Mouse (Mus musculus) midbrain, embryonic 13.5 days (tissue): Measurements from ENCODE around the gene Zfp94. TPM values are rescaled to one million over a fixed set of nuclear protein-coding genes. Genes with fewer than 3 reads are reported as not detected.

ENCODE experiments used
- ATAC-seq: fragments of 200-750 bp; cut with Nextera tagmentation; 2 replicates; pipeline ENCODE4 v1.8.0; 2017; ENCODE audit warnings: mild to moderate bottlenecking, moderate TSS enrichment, moderate library complexity
- H3K27ac ChIP-seq: fragments of 300-500 bp; sonication (generic); 2 replicates; pipeline ENCODE4 v1.5.1; 2015; ENCODE audit warnings: inconsistent platforms, mild to moderate bottlenecking, moderate library complexity
- H3K27me3 ChIP-seq: fragments of 300-500 bp; sonication (generic); 2 replicates; pipeline ENCODE4 v1.6.1; 2015; ENCODE audit warnings: mild to moderate bottlenecking, inconsistent platforms
- H3K36me3 ChIP-seq: fragments of 300-500 bp; sonication (generic); 2 replicates; pipeline ENCODE4 v1.6.1; 2015; ENCODE audit warnings: mild to moderate bottlenecking, inconsistent platforms
- H3K4me1 ChIP-seq: fragments of 300-500 bp; sonication (generic); replicated peaks from 2 replicates; pipeline ENCODE4 v1.6.1; 2015; ENCODE audit warnings: inconsistent platforms
- H3K4me2 ChIP-seq: fragments of 300-500 bp; sonication (generic); replicated peaks from 2 replicates; pipeline ENCODE4 v1.6.1; 2015; ENCODE audit warnings: moderate library complexity, mild to moderate bottlenecking, inconsistent platforms
- H3K4me3 ChIP-seq: fragments of 300-500 bp; sonication (generic); replicated peaks from 2 replicates; pipeline ENCODE4 v1.5.1; 2015; ENCODE audit warnings: mild to moderate bottlenecking, inconsistent platforms
- H3K9ac ChIP-seq: fragments of 300-500 bp; sonication (generic); replicated peaks from 2 replicates; pipeline ENCODE4 v1.6.1; 2015; ENCODE audit warnings: mild to moderate bottlenecking, inconsistent platforms
- H3K9me3 ChIP-seq: fragments of 300-500 bp; sonication (generic); 2 replicates; pipeline ENCODE4 v1.6.1; 2016; ENCODE audit warnings: mild to moderate bottlenecking, inconsistent platforms
- WGBS: fragments of 180-500 bp; shearing (Covaris S2); methylation state at CpG from one replicate; pipeline ENCODE4 v1.1.7; 2015; 5-methylcytosine and 5-hydroxymethylcytosine counted together
- polyA plus RNA-seq: library from polyadenylated mRNA; unstranded; fragments of >200 nt; fragmentation: Nextera tagmentation; extraction: Ambion mirVana; gene quantifications from 2 replicates; pipeline ENCODE4 v1.2.1, GENCODE M21; 2015

Gene Zfp94
- polyA plus RNA-seq, 1 experiment from 2014 or later, result 22.0 TPM

GRCm38 (mm10) chr7:24300771-24301282 lies 15.6 kb downstream of the Zfp94 start, which contains the start of gene Zfp61:
Zfp61 (minus strand) TSS chr7:24301232.
- Histone ChIP-seq H3K9ac (peak within 1 kb of the TSS; percentile 88), H3K4me3 (peak within 1 kb of the TSS; percentile 73), H3K4me2 (peak within 1 kb of the TSS; percentile 72), H3K9me3 (no peaks in the 10 kb centered on the region), H3K4me1 (peaks cover 27% of the 10 kb centered on the region), H3K27ac (peak within 1 kb of the TSS; percentile 94), H3K27me3 (no peaks in the 10 kb centered on the region), H3K36me3 (peaks cover 52% of the 10 kb centered on the region)
- peak; percentile 59 for ATAC-seq
- WGBS, result under 1% methylated on average over 13 of the region's 13 CpGs

GRCm38 (mm10) chr7:24299823-24300481 lies 16.5 kb downstream of the Zfp94 start:
- Histone ChIP-seq H3K4me1 (peaks cover 27% of the 10 kb centered on the region), H3K9me3 (no peaks in the 10 kb centered on the region), H3K27ac (peak overlapping the region; percentile 94), H3K9ac (peak overlapping the region; percentile 88), H3K27me3 (no peaks in the 10 kb centered on the region), H3K36me3 (peaks cover 54% of the 10 kb centered on the region), H3K4me2 (peak overlapping the region; percentile 72), H3K4me3 (peak overlapping the region; percentile 73)
- ATAC-seq, result peak; percentile 65
- under 1% methylated on average over 18 of the region's 18 CpGs for WGBS

- Histone ChIP-seq H3K4me2 (peak overlapping the region; percentile 72), H3K27me3 (no peaks in the 10 kb centered on the region), H3K9ac (peak overlapping the region; percentile 88), H3K27ac (peak overlapping the region; percentile 94), H3K36me3 (peaks cover 56% of the 10 kb centered on the region), H3K4me1 (peaks cover 27% of the 10 kb centered on the region), H3K9me3 (no peaks in the 10 kb centered on the region), H3K4me3 (peak overlapping the region; percentile 73)
- ATAC-seq, result peak; percentile 88
- under 1% methylated on average over 46 of the region's 47 CpGs for WGBS
Observed at GRCm38 (mm10) chr7:24298973-24299708, 17.3 kb downstream of the Zfp94 start.

GRCm38 (mm10) chr7:24298635-24298972 lies 17.9 kb downstream of the Zfp94 start:
- Histone ChIP-seq H3K27ac (peak overlapping the region; percentile 94), H3K9ac (peak overlapping the region; percentile 88), H3K27me3 (no peaks in the 10 kb centered on the region), H3K9me3 (no peaks in the 10 kb centered on the region), H3K4me2 (peak overlapping the region; percentile 72), H3K36me3 (peaks cover 57% of the 10 kb centered on the region), H3K4me1 (peaks cover 27% of the 10 kb centered on the region), H3K4me3 (peak overlapping the region; percentile 73)
- peak; percentile 25 for ATAC-seq
- 0% methylated on average over 12 of the region's 12 CpGs for WGBS

GRCm38 (mm10) chr7:24297361-24298095 lies 18.9 kb downstream of the Zfp94 start:
- no peaks in the 10 kb centered on the region for H3K27me3 ChIP-seq
- H3K4me3 ChIP-seq, result peak overlapping the region; percentile 73
- WGBS, result 93% methylated on average over 15 of the region's 15 CpGs
- ATAC-seq, result no peak
- peaks cover 57% of the 10 kb centered on the region for H3K36me3 ChIP-seq
- peak overlapping the region; percentile 72 for H3K4me2 ChIP-seq
- 0 out of 2 replicates have a peak overlapping the region, but pooled peaks have one; percentile 94 for H3K27ac ChIP-seq
- H3K9ac ChIP-seq, result peak overlapping the region; percentile 88
- peaks cover 27% of the 10 kb centered on the region for H3K4me1 ChIP-seq
- no peaks in the 10 kb centered on the region for H3K9me3 ChIP-seq

- 98% methylated on average over 7 of the region's 7 CpGs for WGBS
- ATAC-seq, result no peak
Observed at GRCm38 (mm10) chr7:24296386-24296785, 20.1 kb downstream of the Zfp94 start.

GRCm38 (mm10) chr7:24295376-24295775 lies 21.1 kb downstream of the Zfp94 start:
- peaks cover 69% of the 10 kb centered on the region for H3K36me3 ChIP-seq
- no peak for ATAC-seq
- H3K9me3 ChIP-seq, result no peaks in the 10 kb centered on the region
- no peak overlapping the region for H3K4me2 ChIP-seq
- no peaks in the 10 kb centered on the region for H3K27me3 ChIP-seq
- no peak overlapping the region for H3K4me3 ChIP-seq
- 99% methylated on average over 7 of the region's 7 CpGs for WGBS
- H3K9ac ChIP-seq, result no peak overlapping the region
- H3K27ac ChIP-seq, result no peak overlapping the region
- peaks cover 21% of the 10 kb centered on the region for H3K4me1 ChIP-seq

More at GRCm38 (mm10) chr7:24296386-24296785, 20.1 kb downstream of the Zfp94 start:
- peaks cover 59% of the 10 kb centered on the region for H3K36me3 ChIP-seq
- H3K4me1 ChIP-seq, result peaks cover 27% of the 10 kb centered on the region
- no peak overlapping the region for H3K27ac ChIP-seq
- no peak overlapping the region for H3K4me3 ChIP-seq
- H3K9me3 ChIP-seq, result no peaks in the 10 kb centered on the region
- H3K4me2 ChIP-seq, result no peak overlapping the region
- H3K27me3 ChIP-seq, result no peaks in the 10 kb centered on the region
- H3K9ac ChIP-seq, result no peak overlapping the region

GRCm38 (mm10) chr7:24294763-24295162 lies 21.7 kb downstream of the Zfp94 start:
- no peak overlapping the region for H3K27ac ChIP-seq
- H3K4me1 ChIP-seq, result peaks cover 15% of the 10 kb centered on the region
- no peaks in the 10 kb centered on the region for H3K9me3 ChIP-seq
- H3K4me2 ChIP-seq, result no peak overlapping the region
- peaks cover 75% of the 10 kb centered on the region for H3K36me3 ChIP-seq
- WGBS, result 94% methylated on average over 4 of the region's 4 CpGs
- H3K9ac ChIP-seq, result no peak overlapping the region
- ATAC-seq, result no peak
- H3K4me3 ChIP-seq, result no peak overlapping the region
- no peaks in the 10 kb centered on the region for H3K27me3 ChIP-seq

GRCm38 (mm10) chr7:24293061-24293851 lies 23.2 kb downstream of the Zfp94 start:
- Histone ChIP-seq H3K4me1 (peaks cover 11% of the 10 kb centered on the region), H3K4me2 (no peak overlapping the region), H3K27me3 (no peaks in the 10 kb centered on the region), H3K27ac (no peak overlapping the region), H3K36me3 (peaks cover 88% of the 10 kb centered on the region), H3K9ac (no peak overlapping the region), H3K9me3 (no peaks in the 10 kb centered on the region), H3K4me3 (no peak overlapping the region)
- 92% methylated on average over 12 of the region's 12 CpGs for WGBS
- no peak for ATAC-seq

- no peaks in the 10 kb centered on the region for H3K27me3 ChIP-seq
- no peaks in the 10 kb centered on the region for H3K9me3 ChIP-seq
- WGBS, result 92% methylated on average over 27 of the region's 27 CpGs
- peaks cover 97% of the 10 kb centered on the region for H3K36me3 ChIP-seq
- H3K4me3 ChIP-seq, result no peak overlapping the region
- no peak overlapping the region for H3K4me2 ChIP-seq
- no peak overlapping the region for H3K27ac ChIP-seq
- no peaks in the 10 kb centered on the region for H3K4me1 ChIP-seq
- no peak for ATAC-seq
- H3K9ac ChIP-seq, result no peak overlapping the region
Observed at GRCm38 (mm10) chr7:24291387-24292090, 24.9 kb downstream of the Zfp94 start.
